Mouse (Mus musculus) right cerebral cortex, postnatal 14 days (tissue): ENCODE data around the gene Trim12a.
"Not testable (repeated sequence)": the region's sequence is repeated elsewhere in the genome, so short reads cannot be mapped to it uniquely, and the experiment has no call there.

Experiments used
- DNase-seq: peaks from one replicate; pipeline ENCODE4 v3.0.0; 2022

Gene Trim12a

DNA sequence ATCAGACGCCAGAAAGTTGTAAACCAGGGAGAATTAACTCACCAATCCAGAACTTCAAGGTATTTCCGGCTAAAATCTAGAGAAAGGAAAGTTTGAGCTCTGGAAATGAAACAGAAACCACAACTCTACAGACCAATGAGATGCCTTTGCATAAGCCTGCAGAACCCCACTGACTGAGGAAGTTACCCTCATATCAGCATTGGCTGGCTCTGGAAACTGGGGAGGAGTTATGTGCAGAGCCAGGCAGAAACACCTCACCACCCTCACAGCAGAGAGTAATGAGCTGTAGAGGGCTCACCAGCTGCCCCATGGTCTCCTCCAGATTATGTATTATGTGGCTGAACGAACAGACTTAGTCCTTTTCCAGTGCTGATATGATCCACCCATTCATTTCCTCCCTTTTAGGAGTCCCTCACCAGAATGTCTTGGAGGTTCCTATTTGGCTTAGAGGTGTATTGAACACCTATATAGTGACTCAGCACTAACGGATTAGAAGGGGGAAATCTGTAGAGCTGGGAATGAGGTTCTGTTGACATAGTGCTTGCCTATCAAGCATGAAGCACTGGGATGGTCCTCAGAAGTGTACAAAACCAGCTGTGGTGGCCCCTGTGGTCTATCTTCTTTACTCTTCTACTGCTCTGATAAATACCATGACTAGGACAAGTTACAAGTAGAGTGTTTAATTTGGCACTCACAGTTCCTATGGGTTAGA lies at the start of gene Trim12a:
Gene Trim12a (minus strand): TSS at position 98 of the 712 bp plus-strand sequence.
- DNase-seq, result not testable (repeated sequence)

GRCm38 (mm10) chr7:104353600-104353967 lies 38.3 kb upstream of the Trim12a start:
- DNase-seq, result no peak

DNA sequence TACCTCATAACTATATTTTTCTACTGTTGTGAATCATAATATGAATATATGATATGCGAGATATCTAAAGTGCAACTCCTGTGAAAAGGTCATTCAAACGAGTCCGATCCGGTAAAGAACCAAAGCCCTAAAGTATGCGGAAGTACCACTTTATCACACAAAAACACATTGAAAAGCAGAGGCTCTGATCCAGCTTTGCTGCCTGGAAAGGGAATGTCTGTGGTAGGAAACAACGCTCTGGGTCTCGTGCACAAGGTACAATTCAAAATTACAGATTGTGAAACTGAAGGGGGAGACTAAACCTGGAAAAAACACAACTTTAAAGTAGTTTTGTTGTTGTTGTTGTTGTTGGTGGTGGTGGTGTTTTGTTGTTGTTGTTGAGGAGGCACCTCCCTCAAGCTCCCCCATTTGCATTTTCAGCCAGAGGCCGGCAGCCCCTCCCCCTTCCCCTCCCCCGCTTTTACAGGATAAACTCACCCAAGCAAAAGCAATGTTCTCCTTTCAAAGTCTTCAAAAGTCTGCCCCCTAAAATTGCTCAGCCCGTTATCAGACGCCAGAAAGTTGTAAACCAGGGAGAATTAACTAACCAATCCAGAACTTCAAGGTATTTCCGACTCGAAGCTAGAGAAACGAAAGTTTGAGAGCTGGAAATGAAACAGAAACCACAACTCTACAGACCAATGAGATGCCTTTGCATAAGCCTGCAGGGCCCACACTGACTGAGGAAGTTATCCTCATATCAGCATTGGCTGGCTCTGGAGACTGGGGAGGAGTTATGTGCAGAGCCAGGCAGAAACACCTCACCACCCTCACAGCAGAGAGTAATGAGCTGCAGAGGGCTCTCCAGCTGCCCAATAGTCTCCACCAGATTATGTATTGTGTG lies 37.7 kb upstream of the Trim12a start, which contains the start of gene Trim12c:
Gene Trim12c (minus strand): TSS at position 646 of the 883 bp plus-strand sequence.
- peak; percentile 16 for DNase-seq

GRCm38 (mm10) chr7:104348043-104348442 lies 32.8 kb upstream of the Trim12a start:
- not testable (repeated sequence) for DNase-seq

DNA sequence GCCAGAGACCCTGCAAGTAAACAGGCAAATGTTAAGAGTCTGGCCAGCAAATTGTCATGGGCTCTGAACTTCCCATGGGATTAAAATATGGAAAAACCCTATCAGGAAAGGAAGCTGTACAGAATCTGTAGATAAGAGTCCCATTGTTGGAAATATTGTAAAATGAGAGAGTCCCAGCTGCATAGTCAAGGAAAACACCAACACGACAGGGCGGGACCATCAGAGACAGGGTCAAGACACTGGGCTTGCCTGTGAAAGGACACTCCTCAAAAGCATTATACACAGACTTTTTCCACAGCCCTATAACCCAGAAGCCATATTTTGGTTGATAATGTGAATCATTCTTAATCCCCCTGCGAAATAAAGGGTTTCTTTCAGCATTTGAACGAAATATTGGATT lies 25.5 kb upstream of the Trim12a start:
- not testable (repeated sequence) for DNase-seq

DNA sequence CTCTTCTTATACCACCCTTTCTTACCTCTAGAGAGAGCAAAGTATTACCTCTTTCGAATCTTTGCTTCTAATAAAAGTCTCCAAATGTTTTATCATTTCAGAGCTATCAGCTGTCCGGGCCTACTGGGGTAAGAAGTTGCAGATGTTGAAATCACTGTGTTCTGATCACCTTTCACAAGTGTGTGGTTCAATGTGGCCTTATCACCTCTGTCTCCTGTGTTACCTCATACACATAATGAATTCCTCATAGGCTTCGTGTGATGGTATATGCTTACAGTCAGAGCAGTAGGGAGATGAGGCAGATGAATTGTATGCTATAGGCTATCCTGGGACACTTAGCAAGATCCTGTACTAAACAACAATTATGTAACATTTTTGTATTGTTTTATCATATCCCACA lies 20.3 kb upstream of the Trim12a start:
- not testable (repeated sequence) for DNase-seq

GRCm38 (mm10) chr7:104329171-104329570 lies 13.9 kb upstream of the Trim12a start, which contains the start of gene Trim34b:
Gene Trim34b (plus strand): TSS chr7:104329471.
- not testable (repeated sequence) for DNase-seq

DNA sequence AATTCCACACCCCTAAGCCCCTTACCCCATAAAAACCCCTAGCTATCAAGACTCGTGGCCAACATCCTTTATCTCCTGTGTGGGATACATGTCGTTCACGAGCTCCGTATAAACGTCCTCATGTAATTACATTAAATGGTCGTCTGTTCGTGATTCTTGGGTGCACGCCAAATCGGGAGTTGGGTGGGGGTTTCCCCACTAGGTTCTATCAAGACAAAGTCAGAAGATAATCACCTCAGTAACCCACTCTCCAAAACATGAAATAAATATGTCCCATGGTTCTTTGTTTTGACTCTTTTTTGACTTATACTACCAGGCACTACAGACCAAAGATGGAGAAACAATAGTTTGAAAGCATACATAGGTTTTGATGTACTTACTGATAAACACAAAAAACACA lies 6.8 kb upstream of the Trim12a start:
- DNase-seq, result no peak

- no peak for DNase-seq
These were observed 391 bp downstream of the Trim12a start for GRCm38 (mm10) chr7:104314796-104315353.

- no peak for DNase-seq
These were observed 23.4 kb downstream of the Trim12a start for GRCm38 (mm10) chr7:104291638-104292400.

- no peak for DNase-seq
These were observed 24.6 kb downstream of the Trim12a start for GRCm38 (mm10) chr7:104290641-104291040.

- not testable (repeated sequence) for DNase-seq
These were observed 27.5 kb downstream of the Trim12a start, which contains the start of gene Trim5 for GRCm38 (mm10) chr7:104287576-104288443. Gene Trim5 (minus strand): TSS chr7:104288094.

- DNase-seq, result not testable (repeated sequence)
These were observed 35.9 kb downstream of the Trim12a start for GRCm38 (mm10) chr7:104279361-104279760.

DNA sequence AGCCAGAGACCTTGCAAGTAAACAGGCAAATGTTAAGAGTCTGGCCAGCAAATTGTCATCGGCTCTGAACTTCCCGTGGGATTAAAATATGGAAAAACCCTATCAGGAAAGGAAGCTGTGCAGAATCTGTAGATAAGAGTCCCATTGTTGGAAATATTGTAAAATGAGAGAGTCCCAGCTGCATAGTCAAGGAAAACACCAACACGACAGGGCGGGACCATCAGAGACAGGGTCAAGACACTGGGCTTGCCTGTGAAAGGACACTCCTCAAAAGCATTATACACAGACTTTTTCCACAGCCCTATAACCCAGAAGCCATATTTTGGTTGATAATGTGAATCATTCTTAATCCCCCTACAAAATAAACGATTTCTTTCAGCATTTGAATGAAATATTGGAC lies 49.9 kb downstream of the Trim12a start:
- DNase-seq, result not testable (repeated sequence)

GRCm38 (mm10) chr7:104260380-104260779 lies 54.9 kb downstream of the Trim12a start:
- DNase-seq, result not testable (repeated sequence)
